ENCODE assay signal across 11 mouse cellular contexts in genomic region chr11:106355382-106356128, GRCm38 (mm10). TPM values are rescaled to one million over a fixed set of nuclear protein-coding genes. Genes with fewer than 3 reads are reported as not detected.
DNase-seq lines count a peak whose midpoint lies in the region; ATAC-seq and TF ChIP-seq lines count a peak whose summit lies in the region.
"Had no signal": no experiment of that assay in that cellular context is flagged by ENCODE, and none has a peak within 500 bp of the region (broad histone marks: within the 10 kb centered on the region; RNA-seq: fewer than 3 reads in every experiment).

No protein-coding gene starts in this region.

- no peaks in the 10 kb centered on the region for H3K9me3 ChIP-seq in heart, embryonic 16.5 days (replicated peaks; ENCODE audit: control insufficient read depth, low read length)
- no peaks in the 10 kb centered on the region for H3K9me3 ChIP-seq in intestine, postnatal 0 days (ENCODE audit: control insufficient read depth)

- intact Hi-C loops in left cerebral cortex, postnatal 14 days (cut with DNase I) = no loop called here

- H3K4me2 ChIP-seq in heart, embryonic 16.5 days (ENCODE audit: low read depth, low read length) = no peak overlapping the region
- H3K4me2 ChIP-seq in intestine, postnatal 0 days (replicated peaks; ENCODE audit: low read depth) = no peak overlapping the region

- peaks cover 7% of the 10 kb centered on the region for H3K4me1 ChIP-seq in heart, embryonic 16.5 days (ENCODE audit: control insufficient read depth, insufficient read depth, low read length)
- H3K4me1 ChIP-seq in intestine, postnatal 0 days (replicated peaks; ENCODE audit: control insufficient read depth, insufficient read depth, low read length) = no peaks in the 10 kb centered on the region

- no peaks in the 10 kb centered on the region for H3K36me3 ChIP-seq in heart, embryonic 16.5 days (ENCODE audit: control insufficient read depth, insufficient read depth)
- H3K36me3 ChIP-seq in intestine, postnatal 0 days (ENCODE audit: control insufficient read depth, insufficient read depth) = no peaks in the 10 kb centered on the region

- TF ChIP-seq CTCF in intestine, postnatal 0 days (IDR thresholded peaks at IDR 0.05; ENCODE audit: low read depth) = no peak

- WGBS in heart, embryonic 16.5 days = 38% methylated on average over 19 of the region's 19 CpGs
- whole genome bisulfite sequencing in intestine, postnatal 0 days = 46% methylated on average over 19 of the region's 19 CpGs

- no peaks in the 10 kb centered on the region for H3K27me3 ChIP-seq in heart, embryonic 16.5 days (ENCODE audit: control insufficient read depth, insufficient read depth, low read length)
- no peaks in the 10 kb centered on the region for H3K27me3 ChIP-seq in intestine, postnatal 0 days (replicated peaks; ENCODE audit: control insufficient read depth, insufficient read depth, low read length)

- peak; percentile 21 for DNase-seq in CD4-positive, CD25-positive, alpha-beta regulatory T cell, adult 2 months (ENCODE audit: low read depth, low spot score)
- DNase-seq in ovary, adult 18-20 months (ENCODE audit: low spot score) = peak; percentile 28
- no peak for DNase-seq in ovary, postnatal 14 days (ENCODE audit: low spot score)
- peak; percentile 34 for DNase-seq in naive thymus-derived CD4-positive, alpha-beta T cell, adult 2 months (ENCODE audit: low read depth)
- DNase-seq in left cerebral cortex, postnatal 14 days (ENCODE audit: low spot score in 2 of 2) = no peak
- DNase-seq: kidney, postnatal 10 days; thymus, postnatal 4 days had no signal

- peak overlapping the region; percentile 21; the same call in 1 of the 2 replicates for H3K9ac ChIP-seq in heart, embryonic 16.5 days (ENCODE audit: low read length)
- no peak overlapping the region for H3K9ac ChIP-seq in intestine, postnatal 0 days (ENCODE audit: low read depth, low read length)

- no peak overlapping the region for H3K27ac ChIP-seq in heart, embryonic 16.5 days (ENCODE audit: low read length)
- H3K27ac ChIP-seq in intestine, postnatal 0 days (ENCODE audit: low read depth, low read length) = no peak overlapping the region

- no peak for ATAC-seq in CD4-positive, CD25-positive, alpha-beta regulatory T cell, adult 4 months
- ATAC-seq in heart, embryonic 16.5 days (replicated peaks; ENCODE audit: extremely low read depth, insufficient read depth, low FRiP score) = 0 out of 2 replicates have a peak, but pooled peaks have one; percentile 32
- ATAC-seq in intestine, postnatal 0 days = no peak

- H3K4me3 ChIP-seq in heart, embryonic 16.5 days (ENCODE audit: low read length) = no peak overlapping the region
- no peak overlapping the region for H3K4me3 ChIP-seq in intestine, postnatal 0 days (ENCODE audit: low read depth, low read length)

RNA-seq across cellular contexts. Expression of gene Scn4a, which starts 2.5 kb away (rescaled TPM):
- under 1 TPM in 1 of 2 experiments, not detected in 1; 0.14 TPM for polyA plus RNA-seq in CD4-positive, CD25-positive, alpha-beta regulatory T cell, adult 4 months (2017; shearing (Covaris generic))
- polyA plus RNA-seq in heart, embryonic 16.5 days (2015; fragmentation: Nextera tagmentation; extraction: Ambion mirVana) = 0.09 and 0.36 TPM in 2 replicates
- polyA plus RNA-seq in intestine, postnatal 0 days (2015; fragmentation: Nextera tagmentation; extraction: Ambion mirVana) = 0.01 TPM in 1 of 2 replicates, not detected in the other
- total RNA-seq in left cerebral cortex, postnatal 14 days (2021) = under 1 TPM in 1 of 2 experiments, not detected in 1; 0.06 TPM

RNA-seq across cellular contexts. Expression of gene Prr29, which starts 9.7 kb away (rescaled TPM):
- under 1 TPM in 1 of 2 experiments, not detected in 1; 0.43 TPM for polyA plus RNA-seq in CD4-positive, CD25-positive, alpha-beta regulatory T cell, adult 4 months (2017; shearing (Covaris generic))
- polyA plus RNA-seq in heart, embryonic 16.5 days (2015; fragmentation: Nextera tagmentation; extraction: Ambion mirVana) = 1.00 and 1.0 TPM in 2 replicates
- 0.52 and 0.97 TPM in 2 replicates for polyA plus RNA-seq in intestine, postnatal 0 days (2015; fragmentation: Nextera tagmentation; extraction: Ambion mirVana)
- total RNA-seq in left cerebral cortex, postnatal 14 days (2021) = not detected
- polyA plus RNA-seq: embryonic facial prominence, embryonic 11.5 days had no signal

RNA-seq across cellular contexts. Expression of gene Icam2, which starts 32.3 kb away (rescaled TPM):
- 100 to 1,000 TPM; 132 to 138 TPM for polyA plus RNA-seq in CD4-positive, CD25-positive, alpha-beta regulatory T cell, adult 4 months (2017; shearing (Covaris generic))
- polyA plus RNA-seq in heart, embryonic 16.5 days (2015; fragmentation: Nextera tagmentation; extraction: Ambion mirVana) = 107 and 109 TPM in 2 replicates
- 14.2 and 15.4 TPM in 2 replicates for polyA plus RNA-seq in intestine, postnatal 0 days (2015; fragmentation: Nextera tagmentation; extraction: Ambion mirVana)
- total RNA-seq in left cerebral cortex, postnatal 14 days (2021) = 1 to 10 TPM; 4.3 to 5.1 TPM

RNA-seq across cellular contexts. Expression of gene Cd79b, which starts 41.0 kb away (rescaled TPM):
- 10 to 100 TPM; 44.8 to 77.1 TPM for polyA plus RNA-seq in CD4-positive, CD25-positive, alpha-beta regulatory T cell, adult 4 months (2017; shearing (Covaris generic))
- 3.5 and 3.6 TPM in 2 replicates for polyA plus RNA-seq in heart, embryonic 16.5 days (2015; fragmentation: Nextera tagmentation; extraction: Ambion mirVana)
- polyA plus RNA-seq in intestine, postnatal 0 days (2015; fragmentation: Nextera tagmentation; extraction: Ambion mirVana) = 1.3 and 1.5 TPM in 2 replicates
- total RNA-seq in left cerebral cortex, postnatal 14 days (2021) = not detected

RNA-seq across cellular contexts. Expression of gene Gh, which starts 53.9 kb away (rescaled TPM):
- not detected for polyA plus RNA-seq in CD4-positive, CD25-positive, alpha-beta regulatory T cell, adult 4 months (2017; shearing (Covaris generic))
- polyA plus RNA-seq in heart, embryonic 16.5 days (2015; fragmentation: Nextera tagmentation; extraction: Ambion mirVana) = not detected in 2 replicates
- not detected in 2 replicates for polyA plus RNA-seq in intestine, postnatal 0 days (2015; fragmentation: Nextera tagmentation; extraction: Ambion mirVana)
- not detected for total RNA-seq in left cerebral cortex, postnatal 14 days (2021)
- polyA plus RNA-seq: embryonic facial prominence, embryonic 11.5 days had no signal

Comparison
In these comparisons a context has a peak if more than half of its experiments do, and no peak if none do; other contexts are left out.
1. DNase-seq: peak in CD4-positive, CD25-positive, alpha-beta regulatory T cell, adult 2 months (single experiment), ovary, adult 18-20 months (single experiment) and naive thymus-derived CD4-positive, alpha-beta T cell, adult 2 months (single experiment); none in ovary, postnatal 14 days (single experiment) and left cerebral cortex, postnatal 14 days (0 of 2).